Mouse (Mus musculus) ES-E14 (cell line): ENCODE data around the gene Cask. TPM values are rescaled to one million over a fixed set of nuclear protein-coding genes. Genes with fewer than 3 reads are reported as not detected.

ENCODE experiments used
- DNase-seq: peaks from one replicate; pipeline ENCODE4 v3.0.0-alpha.2; 2013; ENCODE audit warnings: low read depth, low spot score
- H3K27ac ChIP-seq: 2 replicates; pipeline ENCODE4 v1.5.1; 2012; ENCODE audit warnings: low read depth, mild to moderate bottlenecking, low read length, moderate library complexity, mixed read lengths; ENCODE audit not compliant: poor library complexity, insufficient read depth, severe bottlenecking
- H3K36me3 ChIP-seq: 2 replicates; pipeline ENCODE4 v1.6.1; 2012; ENCODE audit warnings: mild to moderate bottlenecking, low read length, moderate library complexity, mixed read lengths; ENCODE audit not compliant: control insufficient read depth, poor library complexity, insufficient read depth, severe bottlenecking
- H3K4me1 ChIP-seq, 2 experiments: fragments of 150-350 bp in 1 of 2; sonication (generic) in 1 of 2; 2 replicates each; pipeline ENCODE4 v1.6.1; 2012; ENCODE audit warnings: low read length in 2 of 2, mild to moderate bottlenecking in 1 of 2, mixed read lengths in 1 of 2; ENCODE audit not compliant: control insufficient read depth in 2 of 2, insufficient read depth in 2 of 2, poor library complexity in 1 of 2
- H3K4me3 ChIP-seq, 2 experiments: fragments of 150-350 bp in 1 of 2; sonication (generic) in 1 of 2; 2 replicates each; pipeline ENCODE4 v1.5.1; 2012; ENCODE audit warnings: low read length in 2 of 2, low read depth in 1 of 2, mild to moderate bottlenecking in 1 of 2, mixed read lengths in 1 of 2; ENCODE audit not compliant: insufficient read depth in 1 of 2, poor library complexity in 1 of 2, severe bottlenecking in 1 of 2
- H3K9ac ChIP-seq: 2 replicates; pipeline ENCODE4 v1.6.1; 2012; ENCODE audit warnings: low read depth, mild to moderate bottlenecking, low read length, mixed read lengths; ENCODE audit not compliant: poor library complexity, insufficient read depth, severe bottlenecking
- H3K9me3 ChIP-seq: fragments of 150-350 bp; sonication (generic); 2 replicates; pipeline ENCODE4 v1.6.1; 2012; ENCODE audit warnings: low read depth, mild to moderate bottlenecking, low read length; ENCODE audit not compliant: control insufficient read depth, insufficient read depth
- CHD2 ChIP-seq: IDR thresholded peaks from 2 replicates; pipeline ENCODE4 v1.6.1; 2014; ENCODE audit warnings: mild to moderate bottlenecking, low read depth, low read length, inconsistent platforms
- HCFC1 ChIP-seq: IDR thresholded peaks from 2 replicates; pipeline ENCODE4 v1.6.1; 2012; ENCODE audit warnings: low read length, inconsistent platforms, borderline replicate concordance; ENCODE audit not compliant: insufficient read depth
- MAFK ChIP-seq: IDR thresholded peaks from 2 replicates; pipeline ENCODE4 v1.6.1; 2014; ENCODE audit warnings: mild to moderate bottlenecking, low read depth, low read length, inconsistent platforms; ENCODE audit not compliant: insufficient read depth
- ZC3H11A ChIP-seq: IDR thresholded peaks from 2 replicates; pipeline ENCODE4 v1.6.1; 2012; ENCODE audit warnings: low read depth, mild to moderate bottlenecking, inconsistent platforms, low read length, borderline replicate concordance
- ZNF384 ChIP-seq: IDR thresholded peaks from 2 replicates; pipeline ENCODE4 v1.6.1; 2012; ENCODE audit warnings: low read depth, low read length, inconsistent platforms
- in situ Hi-C, 2 experiments: fragments of 600-800 bp; cut with MboI; formaldehyde crosslinking; loops; one replicate each; pipeline ENCODE4 v1.15.1; 2025; ENCODE audit warnings: low sequenced_read_pairs in 2 of 2, inconsistent platforms in 1 of 2; ENCODE audit not compliant: unreplicated experiment in 2 of 2
- total RNA-seq: library from RNA; depleted of rRNA; stranded (reverse); fragments of 300-350 nt; gene quantifications from 2 replicates; pipeline ENCODE4 v1.2.3, GENCODE M21; 2012

Cask gene
- total RNA-seq, 1 experiment: 20.1 TPM

DNA sequence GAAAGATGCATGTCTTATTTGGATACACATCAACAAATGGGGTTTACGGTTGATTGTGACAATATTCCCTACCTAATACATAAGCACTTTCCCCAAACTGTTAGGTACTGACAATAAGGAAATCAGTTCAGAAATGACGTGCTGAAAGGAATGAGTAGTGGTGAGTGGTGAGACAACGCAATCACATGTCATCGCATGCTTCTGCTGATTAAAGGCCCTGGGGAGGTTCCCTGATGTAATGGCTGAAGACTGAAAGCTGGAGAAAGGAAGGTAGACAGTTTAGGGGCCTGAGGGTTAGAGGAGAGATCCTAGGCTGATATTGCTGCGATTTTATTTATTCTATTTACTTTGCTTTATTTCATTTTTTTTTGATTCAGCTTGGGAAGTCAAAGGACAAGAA, 240.1 kb downstream of the Cask start:
- no peak overlapping the region for H3K27ac ChIP-seq
- no peak overlapping the region for H3K4me3 ChIP-seq
- H3K36me3 ChIP-seq: no peaks in the 10 kb centered on the region
- DNase-seq: no peak
- in situ Hi-C loops: no loop called here
- no peaks in the 10 kb centered on the region for H3K4me1 ChIP-seq
- H3K9ac ChIP-seq: no peak overlapping the region
- no peaks in the 10 kb centered on the region for H3K9me3 ChIP-seq
- no peak for TF ChIP-seq ZC3H11A
- no peak for TF ChIP-seq ZNF384
- no peak for TF ChIP-seq HCFC1
- no peak for TF ChIP-seq CHD2
- no peak for TF ChIP-seq MAFK

DNA sequence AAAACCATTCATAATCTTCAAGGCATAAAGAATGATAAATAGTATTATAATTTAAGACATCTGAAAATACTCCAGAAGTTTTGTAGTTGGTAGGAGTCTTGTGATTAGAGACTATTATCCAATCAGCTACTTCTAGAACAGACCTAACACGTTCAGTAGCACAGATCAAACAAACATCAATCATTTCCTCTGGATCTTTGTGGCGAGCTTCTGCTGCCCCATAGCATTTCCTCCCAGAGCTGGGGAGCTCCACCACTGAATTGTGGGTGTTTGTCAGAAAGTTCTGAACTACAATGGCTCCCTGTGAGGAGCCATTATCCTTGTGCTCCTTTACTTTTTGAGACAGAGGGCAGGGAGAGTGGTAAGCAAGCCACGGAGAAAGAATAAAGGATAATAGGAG, 243.4 kb downstream of the Cask start:
- no peak overlapping the region for H3K4me3 ChIP-seq
- in situ Hi-C loops: no loop called here
- TF ChIP-seq HCFC1 (no peak), CHD2 (no peak), MAFK (no peak), ZNF384 (no peak), ZC3H11A (no peak)
- no peaks in the 10 kb centered on the region for H3K4me1 ChIP-seq
- no peaks in the 10 kb centered on the region for H3K36me3 ChIP-seq
- no peak for DNase-seq
- no peak overlapping the region for H3K9ac ChIP-seq
- H3K9me3 ChIP-seq: no peaks in the 10 kb centered on the region
- H3K27ac ChIP-seq: no peak overlapping the region

DNA sequence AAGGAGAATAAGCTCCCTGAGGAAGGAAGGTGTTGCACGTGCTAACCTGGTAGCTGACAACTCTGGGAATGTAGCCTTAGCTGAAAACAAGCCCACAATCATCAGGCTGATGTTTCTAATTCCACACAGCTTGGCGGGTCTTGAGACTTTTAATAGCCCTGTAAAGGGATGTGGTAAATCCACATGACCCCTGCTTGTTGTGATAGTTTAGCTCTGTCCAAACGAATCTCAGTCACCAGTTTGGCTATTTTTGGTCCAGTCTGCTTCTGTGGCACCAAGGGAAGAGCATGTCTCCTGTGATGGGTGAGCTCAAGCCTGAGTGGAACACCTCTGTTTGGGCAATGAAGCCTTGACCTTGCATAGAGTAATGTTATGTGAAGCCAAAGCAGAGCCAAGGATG, 244.4 kb downstream of the Cask start:
- H3K27ac ChIP-seq: no peak overlapping the region
- no peak for DNase-seq
- TF ChIP-seq MAFK (no peak), HCFC1 (no peak)
- H3K4me1 ChIP-seq: no peaks in the 10 kb centered on the region
- H3K9me3 ChIP-seq: no peaks in the 10 kb centered on the region
- no peak overlapping the region for H3K9ac ChIP-seq
- in situ Hi-C loops: no loop called here
- H3K4me3 ChIP-seq: no peak overlapping the region
- no peaks in the 10 kb centered on the region for H3K36me3 ChIP-seq

DNA sequence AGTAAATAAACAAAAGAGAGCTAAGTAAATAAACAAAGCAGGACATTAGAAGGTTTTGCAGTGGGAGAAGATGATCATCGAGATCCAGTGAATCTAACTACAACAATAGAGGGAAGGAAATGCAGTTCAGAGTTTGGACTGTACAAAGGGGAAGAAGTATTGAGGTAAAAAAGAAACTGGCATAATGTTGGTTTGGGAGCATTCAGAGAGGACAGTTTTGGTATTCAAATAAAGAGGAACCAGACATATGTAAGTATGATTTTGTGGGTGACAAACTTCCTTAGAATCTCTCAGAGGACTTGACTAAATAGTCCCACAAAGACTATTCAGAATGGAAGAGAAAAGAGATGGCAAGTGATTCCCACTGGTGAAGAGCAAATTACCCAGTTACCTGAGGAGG, 251.2 kb downstream of the Cask start:
- H3K9ac ChIP-seq: no peak overlapping the region
- H3K27ac ChIP-seq: no peak overlapping the region
- in situ Hi-C loops: no loop called here
- no peaks in the 10 kb centered on the region for H3K36me3 ChIP-seq
- no peaks in the 10 kb centered on the region for H3K9me3 ChIP-seq
- no peaks in the 10 kb centered on the region for H3K4me1 ChIP-seq
- H3K4me3 ChIP-seq: no peak overlapping the region
- TF ChIP-seq CHD2: no peak
- no peak for TF ChIP-seq MAFK
- TF ChIP-seq ZNF384: no peak
- TF ChIP-seq ZC3H11A: no peak
- no peak for TF ChIP-seq HCFC1
- no peak for DNase-seq

DNA sequence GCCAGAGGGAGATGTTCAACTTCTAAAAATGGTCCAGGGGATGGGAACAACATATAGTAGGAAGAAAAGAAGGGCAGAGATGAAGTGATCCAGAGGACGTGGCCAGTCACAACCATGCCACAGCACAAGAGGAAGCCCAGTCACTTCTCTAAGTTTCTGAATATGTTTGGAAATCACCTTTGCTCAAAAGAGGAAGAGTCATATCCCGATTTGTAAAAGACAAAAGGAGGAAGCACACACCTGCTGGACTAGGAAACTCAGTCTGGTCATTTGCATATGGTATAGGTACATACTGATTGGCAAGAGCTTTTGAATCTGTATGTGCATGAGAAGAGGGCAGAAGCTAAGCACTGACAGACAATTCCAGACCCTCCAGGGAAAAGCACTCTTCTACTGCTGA, 251.8 kb downstream of the Cask start:
- DNase-seq: no peak
- H3K9ac ChIP-seq: no peak overlapping the region
- no peaks in the 10 kb centered on the region for H3K9me3 ChIP-seq
- no peaks in the 10 kb centered on the region for H3K4me1 ChIP-seq
- TF ChIP-seq ZNF384 (no peak), CHD2 (no peak), HCFC1 (no peak), ZC3H11A (no peak), MAFK (no peak)
- no peaks in the 10 kb centered on the region for H3K36me3 ChIP-seq
- in situ Hi-C loops: no loop called here
- H3K4me3 ChIP-seq: no peak overlapping the region
- H3K27ac ChIP-seq: no peak overlapping the region
